Mouse (Mus musculus) spleen, adult 18-20 months (tissue): ENCODE measurements around the gene Tmem235.

ENCODE experiments used
- DNase-seq, 2 experiments: peaks; one replicate each; pipeline ENCODE4 v3.0.0; 2022; ENCODE audit warnings: mixed read lengths in 2 of 2

Gene Tmem235

DNA sequence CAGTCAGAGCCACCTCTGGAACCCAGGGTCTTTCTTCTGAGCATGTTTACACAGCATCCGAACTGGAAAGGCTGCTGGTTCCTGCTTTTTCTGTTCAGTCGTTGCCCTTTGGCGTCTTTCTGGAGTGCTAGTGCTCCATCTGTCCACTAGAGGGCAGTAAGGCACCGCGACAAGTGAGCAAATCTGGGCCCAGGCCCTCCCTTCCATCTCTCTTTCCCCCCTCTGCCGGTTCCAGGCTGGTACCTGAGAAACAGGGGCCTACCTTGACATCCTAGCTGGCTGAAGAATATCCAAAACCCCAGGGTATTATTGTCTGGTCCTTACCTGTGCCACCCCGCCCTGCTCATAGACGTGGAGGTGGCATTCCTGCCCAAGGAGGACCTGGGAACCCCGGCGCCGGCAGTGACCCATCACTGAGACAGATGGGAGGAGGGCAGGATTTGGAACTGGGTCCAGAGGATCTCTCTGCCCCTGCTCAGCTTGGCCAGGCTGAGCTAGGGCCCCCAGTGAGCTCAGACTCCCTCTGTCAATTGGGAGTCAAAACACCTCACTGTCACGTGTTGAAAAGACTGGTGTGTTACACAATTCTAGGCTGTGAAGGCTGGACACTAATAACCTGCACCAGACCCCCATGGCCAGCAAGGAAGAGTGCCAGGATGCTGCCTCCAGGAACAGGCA lies 10.3 kb downstream of the Tmem235 start:
- DNase-seq, result peak; percentile 53 to 66

DNA sequence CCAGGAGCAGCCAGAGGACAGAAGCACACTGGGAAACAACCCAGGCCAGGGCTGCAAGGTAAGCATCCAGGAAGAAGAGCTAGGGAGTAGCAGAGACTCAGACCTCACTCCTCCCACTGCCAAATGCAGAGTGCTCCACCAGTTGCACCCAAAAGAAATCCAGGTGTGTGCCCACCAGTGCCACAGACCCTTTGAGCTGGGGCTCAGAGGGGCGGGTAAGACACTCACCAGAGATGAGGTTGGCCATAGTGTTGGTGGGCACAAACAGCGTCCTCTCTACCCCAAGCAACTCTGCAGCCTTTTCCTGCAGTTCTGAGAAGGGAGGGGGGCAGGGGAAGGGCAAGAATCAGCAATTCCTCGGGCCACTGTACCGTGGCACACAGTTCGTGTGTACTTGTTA lies 10.8 kb downstream of the Tmem235 start:
- DNase-seq, result no peak

DNA sequence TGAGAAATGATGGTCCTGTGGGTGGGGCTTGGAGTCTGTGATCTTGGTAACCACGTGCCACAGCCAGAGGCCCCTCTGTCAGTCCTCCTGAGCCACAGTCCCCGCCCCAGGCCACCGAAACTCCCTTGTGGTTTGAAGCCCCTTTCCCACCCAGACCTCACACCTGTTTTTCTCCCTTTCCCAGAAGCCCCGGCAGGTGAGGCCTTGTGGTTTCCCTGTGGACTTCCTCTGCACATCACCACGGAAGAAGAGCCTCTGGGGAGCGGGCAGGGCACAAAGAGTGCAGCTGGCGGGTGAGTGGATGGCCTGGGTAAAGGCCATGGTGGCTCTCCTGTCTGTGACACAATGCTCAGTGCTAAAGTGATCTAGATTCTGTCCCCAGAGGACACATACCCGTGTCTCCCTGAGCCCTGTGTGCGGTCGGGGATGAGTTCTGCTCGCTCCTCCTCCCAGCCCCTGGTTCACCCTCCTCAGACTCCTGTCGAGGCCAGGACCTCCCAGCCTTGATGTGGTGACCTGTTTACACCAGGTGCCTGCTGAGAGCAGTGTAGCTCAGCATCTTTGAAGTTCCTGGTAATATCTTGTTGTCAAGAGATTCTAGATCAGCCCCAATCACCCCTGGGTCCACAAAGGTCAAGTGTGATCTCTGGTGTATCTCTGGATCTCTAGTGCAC lies 11.5 kb downstream of the Tmem235 start:
- DNase-seq, result peak; percentile 62 to 72

DNA sequence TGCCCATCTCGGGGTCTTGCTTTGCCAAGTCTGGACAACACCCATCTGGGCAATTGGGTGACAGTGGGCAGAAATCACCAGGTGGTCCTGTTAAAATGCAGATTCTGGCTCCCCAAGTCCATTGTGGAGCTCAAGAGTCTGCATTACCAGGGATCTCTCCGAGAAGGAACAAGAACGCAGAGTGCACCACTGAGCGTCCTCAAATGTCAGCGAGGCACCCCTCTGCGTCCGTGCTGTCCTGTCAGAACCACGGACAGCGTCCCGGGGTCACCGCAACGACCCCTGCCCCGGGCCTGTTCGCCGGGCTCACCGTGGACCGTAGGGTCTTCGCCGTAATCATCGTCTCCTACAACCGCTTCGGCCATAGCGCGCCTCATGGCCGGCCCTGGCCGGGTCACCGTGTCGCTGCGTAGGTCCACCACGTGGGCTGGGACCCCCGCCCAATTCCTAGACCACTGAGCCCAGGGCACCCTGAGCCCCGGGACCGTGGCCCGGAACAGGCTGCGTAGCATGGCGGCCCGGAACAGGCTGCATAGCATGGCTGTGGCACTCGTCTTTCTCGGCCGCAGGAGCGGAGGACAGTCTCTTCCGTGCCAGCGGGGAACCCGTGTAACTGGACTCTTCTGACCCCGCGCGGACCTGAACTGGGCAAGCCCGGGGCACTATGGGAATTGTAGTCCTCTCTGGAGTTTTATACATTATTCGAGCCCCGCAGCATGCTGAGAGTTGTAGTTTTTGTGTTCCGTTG lies 12.5 kb downstream of the Tmem235 start, which contains the start of gene Tha1:
Gene Tha1, minus strand, starts transcription at position 621 of the 748 bp plus-strand sequence.
- peak; percentile 44 to 66 for DNase-seq

DNA sequence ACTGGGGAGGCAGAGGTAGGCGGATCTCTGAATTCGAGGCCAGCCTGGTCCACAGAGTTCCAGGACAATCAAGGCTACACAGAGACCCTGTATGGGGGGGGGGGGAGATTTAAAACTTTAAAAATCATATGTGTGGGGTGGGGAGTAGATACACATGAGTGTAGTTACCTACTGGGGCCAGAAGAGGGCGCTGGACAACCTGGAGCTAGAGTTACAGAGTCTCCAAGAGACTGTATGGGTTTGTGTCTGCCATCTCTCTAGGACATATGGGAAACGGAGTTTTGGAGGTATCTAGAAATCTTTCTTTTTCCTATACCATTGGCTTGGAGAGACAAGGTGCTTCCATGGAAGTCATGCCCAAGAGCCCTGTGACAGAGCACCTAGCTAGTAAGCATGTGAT lies 13.9 kb downstream of the Tmem235 start:
- no peak for DNase-seq

DNA sequence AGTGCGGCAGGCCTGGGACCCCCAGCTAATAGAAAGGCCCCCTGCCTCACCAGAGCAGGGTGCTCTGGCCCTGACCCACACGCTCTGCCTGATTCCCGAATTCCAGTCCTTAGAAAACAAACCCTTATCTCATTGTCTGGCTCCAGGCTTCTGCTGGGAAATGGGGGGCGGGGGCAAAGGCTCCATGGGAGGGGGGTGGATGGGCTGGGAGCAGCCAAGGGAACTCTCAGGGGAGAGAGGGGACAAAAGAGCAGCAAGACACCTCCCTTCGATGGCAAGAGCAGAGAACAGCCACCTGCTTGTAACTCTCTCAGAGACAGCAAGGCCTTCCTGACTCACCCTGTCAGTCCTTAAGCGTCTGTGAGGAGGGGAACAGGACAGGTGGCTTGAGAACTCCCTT lies 15.1 kb downstream of the Tmem235 start:
- no peak for DNase-seq

DNA sequence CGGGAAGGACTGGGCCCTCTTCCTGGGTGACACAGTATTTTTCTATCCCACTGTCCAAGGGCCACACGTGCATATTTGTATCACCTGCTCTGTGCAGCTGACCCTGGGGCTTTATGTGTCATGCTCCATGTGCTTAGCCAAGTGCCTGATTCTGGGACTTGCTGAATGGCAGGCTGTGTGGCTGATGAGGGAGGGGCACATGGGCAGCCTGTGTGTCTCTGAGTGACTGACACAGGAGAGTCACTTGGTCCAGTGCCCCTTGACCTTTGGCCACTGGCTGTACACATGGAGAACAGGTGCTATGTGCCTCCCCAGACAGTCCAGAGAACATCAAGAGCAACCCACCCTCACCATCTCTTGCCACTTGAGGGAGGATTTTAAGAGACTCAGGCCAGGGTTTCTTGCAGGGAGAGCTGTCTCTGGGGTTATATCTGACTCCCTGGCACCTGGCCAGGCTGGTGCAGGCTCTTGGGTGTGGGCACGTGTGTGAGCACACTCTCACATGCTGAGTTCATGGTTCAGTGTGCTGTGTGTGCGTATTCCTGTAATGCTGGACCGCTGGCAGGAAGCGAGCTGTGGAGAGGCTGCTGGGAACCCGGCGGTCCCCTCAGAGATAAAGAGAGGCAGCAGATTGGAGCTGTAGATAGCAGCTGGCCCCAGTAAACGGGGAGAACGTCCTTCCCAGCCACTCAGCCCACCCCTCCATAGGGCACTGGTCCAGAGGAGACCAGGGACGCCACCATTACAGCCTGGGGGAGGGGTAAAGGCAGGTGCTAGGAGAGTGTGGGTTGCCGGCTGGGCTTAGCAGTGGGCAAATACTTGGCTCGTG lies 17.6 kb downstream of the Tmem235 start:
- DNase-seq, result peak; percentile 45 to 55

DNA sequence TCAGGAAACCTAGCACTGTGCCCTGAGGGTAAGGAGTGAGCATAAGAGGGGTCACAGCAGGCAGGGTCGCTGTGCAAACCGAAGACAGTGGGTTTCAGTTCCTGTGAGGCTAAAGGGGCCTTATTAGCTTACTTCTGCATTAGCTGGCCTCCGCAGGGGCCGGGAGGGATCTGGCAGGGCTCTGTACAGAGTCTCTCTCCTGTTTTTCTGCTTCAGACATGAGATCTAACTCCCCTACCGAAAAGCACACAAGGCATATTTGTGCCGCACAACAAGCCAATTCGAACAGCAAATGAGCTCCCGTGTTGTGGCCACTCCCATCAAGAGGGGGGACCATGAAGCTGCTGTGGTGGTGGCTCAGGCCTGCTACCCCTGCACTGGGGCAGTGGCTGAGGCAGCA lies 18.3 kb downstream of the Tmem235 start:
- DNase-seq, result peak in 1 of 2 experiments; percentile 39

DNA sequence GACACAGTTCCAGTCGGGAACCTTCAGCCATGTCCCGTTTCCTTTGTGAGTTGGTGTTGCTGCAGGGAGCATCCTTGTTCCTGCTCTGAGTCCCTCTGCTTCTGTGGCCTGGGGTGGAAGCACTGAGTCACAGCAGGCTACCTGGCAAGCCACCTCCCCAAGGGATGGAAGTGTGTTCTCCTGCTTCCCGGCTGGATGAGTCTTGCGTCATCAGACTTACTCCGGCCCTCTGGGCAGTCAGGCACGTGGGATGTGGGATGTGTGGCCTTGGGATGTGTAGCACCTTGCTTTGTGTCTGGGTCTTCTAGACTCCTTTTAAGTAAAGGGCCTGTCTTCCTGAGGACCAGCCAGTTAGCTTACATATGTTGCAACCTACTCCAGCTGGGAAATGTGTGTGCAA lies 19.1 kb downstream of the Tmem235 start:
- no peak for DNase-seq

DNA sequence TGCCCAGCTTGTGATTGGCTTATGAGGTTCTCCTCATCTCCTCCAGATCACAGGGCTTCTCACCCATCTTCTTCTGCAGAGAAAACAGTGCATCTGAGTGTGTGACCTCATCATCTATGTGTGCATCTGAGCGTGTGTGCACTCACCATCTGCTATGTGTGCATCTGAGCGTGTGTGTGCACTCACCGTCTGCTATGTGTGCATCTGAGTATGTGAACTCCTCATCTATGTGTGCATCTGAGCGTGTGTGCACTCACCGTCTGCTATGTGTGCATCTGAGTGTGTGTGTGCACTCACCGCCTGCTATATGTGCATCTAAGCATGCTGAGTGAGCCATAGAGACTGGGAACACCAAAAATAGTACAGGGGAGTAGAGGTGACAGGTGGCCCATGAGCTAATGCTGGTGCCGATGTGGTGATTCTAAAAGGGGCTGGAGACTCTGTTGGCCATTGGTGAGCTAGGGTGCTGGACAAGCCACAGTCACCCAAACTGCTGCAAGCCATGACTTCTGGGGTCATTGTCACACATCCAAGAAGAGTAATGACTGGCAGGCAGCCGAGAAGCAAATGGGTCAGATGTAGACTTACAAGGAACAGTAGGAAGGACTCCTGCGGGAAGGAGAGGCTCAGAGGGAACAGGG lies 19.9 kb downstream of the Tmem235 start:
- DNase-seq, result no peak

DNA sequence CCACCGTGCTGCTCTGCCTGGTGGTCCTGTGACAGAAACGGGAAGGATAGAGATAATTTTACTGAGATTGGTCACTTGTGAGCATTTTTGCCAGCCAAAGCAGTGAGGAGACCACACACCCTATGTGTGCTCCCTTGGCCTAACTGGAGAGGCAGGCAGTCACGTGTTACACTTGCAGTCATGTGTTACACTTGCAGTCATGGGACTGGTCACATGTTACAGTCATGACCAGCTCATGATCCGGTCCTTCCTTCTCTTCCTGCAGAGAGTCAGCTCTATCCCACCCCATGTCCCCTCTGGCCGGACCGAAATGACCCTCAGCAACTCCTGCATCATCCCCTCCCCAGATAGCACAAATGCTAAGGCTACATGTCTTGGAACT lies 20.4 kb downstream of the Tmem235 start:
- no peak for DNase-seq

DNA sequence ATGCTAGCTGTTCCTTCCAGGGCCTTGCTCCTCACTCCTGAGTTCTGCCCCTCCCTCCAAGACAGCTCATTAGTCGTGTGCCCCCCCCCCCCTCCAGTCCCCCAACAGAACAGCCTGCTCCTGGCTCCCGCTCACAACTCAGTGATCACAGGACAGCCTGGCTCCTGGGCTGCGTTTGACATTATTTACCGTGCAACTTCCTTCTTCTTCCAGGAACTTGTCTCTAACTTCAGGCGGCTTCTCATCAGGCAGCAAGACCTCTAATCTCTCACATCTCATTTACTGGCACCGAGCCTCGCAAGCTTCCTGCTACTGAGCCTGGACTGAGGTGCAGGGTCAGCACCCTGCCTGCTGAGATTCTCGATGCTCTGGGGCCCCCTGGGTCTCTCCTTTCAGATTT lies 21.2 kb downstream of the Tmem235 start:
- DNase-seq, result no peak

DNA sequence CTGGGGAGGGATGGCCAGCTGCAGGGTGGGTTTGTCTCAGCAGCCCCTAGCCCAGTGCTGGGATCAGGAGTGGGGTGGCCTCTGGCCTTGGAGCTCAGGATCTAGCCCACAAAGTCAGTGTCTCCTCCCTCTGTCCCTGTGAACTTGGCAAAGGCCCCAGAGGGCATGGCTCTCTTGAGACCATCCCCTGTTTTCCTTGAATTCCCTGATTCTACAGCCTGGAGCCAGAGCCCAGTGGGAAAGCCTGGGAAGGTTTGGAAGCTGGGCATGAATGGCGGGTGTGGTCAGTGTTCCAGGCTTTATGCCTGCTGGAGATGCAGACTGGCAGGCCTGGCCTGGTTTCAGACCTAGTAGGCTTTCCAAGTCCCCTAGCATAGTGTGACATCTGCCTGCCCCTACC lies 21.7 kb downstream of the Tmem235 start:
- no peak for DNase-seq

DNA sequence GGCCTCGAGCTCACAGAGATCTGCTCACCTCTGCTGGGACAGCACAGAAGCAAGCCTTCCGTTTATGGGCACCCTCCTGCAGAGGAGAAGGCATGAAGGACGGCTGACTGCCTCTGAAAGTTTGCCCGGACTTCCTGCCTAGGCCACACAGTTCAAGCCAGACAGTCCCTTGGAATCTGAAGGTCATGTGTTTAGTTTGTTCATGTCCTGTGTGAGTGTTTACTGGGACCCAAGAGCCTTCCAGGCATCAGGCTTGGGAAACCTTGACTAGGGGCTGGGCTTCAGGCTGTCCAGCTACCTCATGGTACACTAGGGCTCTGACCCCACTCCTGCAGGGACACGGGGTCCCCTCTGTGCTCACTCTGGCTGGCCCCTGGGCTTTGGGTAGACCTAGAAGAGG lies 25.4 kb downstream of the Tmem235 start:
- no peak for DNase-seq

DNA sequence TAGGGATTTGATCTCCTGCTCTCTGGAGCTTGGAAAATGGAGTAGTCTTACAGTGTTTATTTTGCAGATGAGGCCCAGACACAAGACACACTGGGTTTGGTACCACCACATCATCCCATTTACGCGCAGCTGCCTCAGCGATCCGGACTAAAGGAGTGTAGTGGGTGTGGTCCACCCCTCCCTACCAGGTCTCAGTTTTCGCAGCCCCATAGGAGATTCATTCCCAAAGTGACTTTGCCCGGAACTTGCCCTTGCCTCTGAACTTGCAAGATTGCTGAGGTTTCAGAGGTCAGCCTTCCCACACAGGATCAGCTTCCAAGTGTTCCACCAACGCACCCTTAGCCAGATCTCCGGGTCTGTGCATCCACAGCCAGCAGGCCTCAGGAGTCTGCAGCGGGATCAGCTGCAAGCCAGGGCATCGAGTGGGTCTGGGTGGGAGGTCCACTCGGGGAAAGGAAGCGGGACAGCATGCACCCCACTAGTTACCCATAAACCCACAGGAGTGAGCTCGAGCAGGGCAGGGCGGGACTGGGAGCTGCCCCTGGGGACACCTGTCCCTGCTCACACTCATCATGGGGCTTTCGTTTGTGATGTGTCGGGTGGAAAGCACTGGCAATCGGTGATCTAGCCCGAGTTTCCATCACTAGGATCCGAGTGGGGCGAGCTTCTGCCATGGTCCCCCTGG lies 27.8 kb downstream of the Tmem235 start:
- no peak for DNase-seq

DNA sequence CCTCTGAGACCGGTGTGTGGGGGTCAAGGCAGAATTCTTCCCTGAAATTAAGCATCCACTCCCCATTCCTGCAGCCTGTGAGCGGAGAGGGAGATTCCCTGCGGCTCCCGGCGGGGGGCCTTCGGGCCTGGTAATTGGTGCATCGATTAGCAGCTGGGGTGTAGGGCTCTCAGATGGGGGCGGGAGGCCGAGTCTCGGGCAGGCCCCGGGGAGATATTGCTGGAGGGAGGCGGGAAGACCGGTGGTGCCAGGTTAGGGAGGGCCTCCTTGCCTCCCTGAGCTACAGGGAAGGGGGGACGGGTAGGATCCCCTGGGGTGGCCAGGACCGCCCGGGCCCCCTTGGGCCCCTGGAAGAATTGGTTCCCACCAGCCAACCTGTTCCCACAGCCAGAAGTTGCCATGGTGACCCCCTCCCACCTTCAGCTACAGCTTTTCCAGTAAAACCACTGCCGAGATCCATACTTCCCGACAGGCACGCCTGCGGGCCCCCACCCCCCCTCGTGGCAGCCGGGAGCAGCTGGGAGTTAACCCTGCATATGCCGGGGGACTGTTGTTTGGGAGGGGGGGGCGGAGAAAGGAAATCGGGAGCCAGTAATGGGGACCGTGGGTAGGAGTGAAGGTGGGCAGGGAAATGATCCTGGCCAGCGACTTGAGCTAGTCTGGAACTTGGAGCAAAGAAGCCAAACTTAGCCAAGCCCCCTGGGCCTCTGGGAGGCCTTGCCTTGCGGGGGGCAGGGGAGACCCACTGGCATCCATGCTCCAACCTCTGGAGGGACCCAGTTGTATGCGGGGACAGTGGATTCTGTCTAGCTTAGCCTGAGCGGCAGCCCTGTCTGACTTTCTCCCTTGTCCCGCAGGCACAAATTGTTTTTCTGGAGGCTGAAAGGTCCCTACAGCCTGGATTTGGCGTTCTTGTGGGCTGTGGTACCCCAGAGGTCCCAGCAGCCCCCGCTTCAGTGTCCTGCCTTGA lies 28.6 kb downstream of the Tmem235 start:
- no peak for DNase-seq

DNA sequence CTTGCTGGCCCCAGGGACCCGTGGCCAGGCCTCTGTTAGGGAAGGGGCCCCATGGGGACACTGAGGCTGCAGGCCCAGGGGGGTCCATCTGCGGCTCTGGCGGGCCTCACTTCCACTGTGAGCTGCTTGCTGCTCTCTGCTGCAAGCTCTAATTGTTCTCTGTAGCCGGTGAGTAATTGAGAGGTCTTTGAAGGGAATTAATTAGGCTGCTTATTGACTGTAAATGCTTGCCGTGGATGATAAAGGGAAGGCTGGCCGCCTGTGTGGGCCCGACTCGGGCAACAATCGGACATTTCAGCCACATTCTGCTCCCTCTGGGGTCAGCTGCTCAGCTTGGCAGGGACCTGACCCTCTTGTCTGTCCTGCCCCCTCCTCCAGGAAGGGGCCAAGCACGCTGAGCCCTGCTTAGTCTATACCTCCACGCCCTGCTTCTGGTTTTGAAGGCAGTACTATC lies 29.4 kb downstream of the Tmem235 start:
- no peak for DNase-seq

DNA sequence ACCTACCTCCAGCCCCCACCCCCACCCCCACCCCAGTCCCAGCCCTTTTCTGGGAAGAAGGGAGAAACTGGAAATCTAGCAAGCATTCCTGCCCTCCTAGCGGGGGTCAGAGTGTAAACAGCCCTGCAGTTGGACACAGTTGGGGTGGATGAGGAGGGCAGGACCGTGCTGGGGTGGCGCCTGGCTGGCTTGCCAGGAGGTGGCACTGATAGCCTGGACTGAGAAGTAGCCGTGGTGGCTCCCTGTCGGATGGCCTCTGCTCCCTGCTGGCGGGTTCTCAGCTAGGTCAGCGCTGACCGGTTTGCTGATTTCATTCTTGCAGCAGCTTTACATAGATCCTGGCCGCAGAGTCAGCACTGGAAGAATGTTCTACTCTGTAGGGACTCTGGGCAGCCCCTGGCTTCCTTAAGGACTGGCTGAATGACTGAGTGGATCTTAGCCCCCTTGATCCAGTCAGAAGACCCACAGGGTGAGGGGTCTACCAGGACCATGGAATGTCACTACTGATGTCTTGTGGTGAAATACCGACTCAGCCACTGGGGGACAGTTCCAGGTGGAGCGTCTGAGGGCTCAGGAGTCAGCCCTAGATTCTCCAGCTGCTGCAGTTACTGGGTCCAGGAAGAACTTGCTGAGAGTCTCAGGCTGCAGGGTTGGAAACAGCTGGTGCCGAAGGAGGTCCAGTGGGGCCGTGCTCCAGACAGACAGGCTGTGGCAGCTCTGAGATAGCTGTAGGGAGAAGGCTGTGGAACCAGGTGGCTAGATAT lies 30.1 kb downstream of the Tmem235 start:
- no peak for DNase-seq

DNA sequence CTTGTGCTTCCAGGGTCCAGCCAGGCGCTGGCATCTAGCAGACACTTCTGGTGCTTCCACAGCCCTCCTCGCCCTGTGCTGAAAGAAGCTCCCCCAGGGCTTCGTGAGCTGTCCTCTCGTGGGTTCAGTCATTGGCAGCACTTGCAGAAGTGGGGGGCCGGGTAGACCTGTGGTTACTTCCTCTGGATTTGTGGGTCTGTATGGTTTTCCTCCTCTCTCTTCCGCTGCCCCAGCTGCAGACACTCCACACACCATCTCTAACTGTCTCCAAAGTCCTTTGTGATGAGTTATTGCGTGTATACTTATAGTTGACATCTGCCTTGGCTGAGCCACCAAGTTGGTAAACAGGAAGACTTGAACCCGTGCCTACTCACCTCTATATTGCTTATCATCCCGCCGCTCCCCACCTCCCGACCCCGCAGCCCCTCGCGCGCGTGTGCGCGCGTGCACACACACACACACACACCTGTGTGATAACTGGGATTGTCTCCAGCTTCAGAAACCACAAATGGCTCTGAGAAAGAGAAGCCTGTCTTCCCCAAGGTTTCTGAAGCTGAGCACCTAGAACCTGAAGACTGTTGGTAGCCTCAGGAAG lies 31.1 kb downstream of the Tmem235 start:
- DNase-seq, result no peak
